Mouse (Mus musculus): ENCODE results near the gene Mllt3. TPM values are rescaled to one million over a fixed set of nuclear protein-coding genes. Genes with fewer than 3 reads are reported as not detected.
"Not testable (repeated sequence)": the region's sequence is repeated elsewhere in the genome, so short reads cannot be mapped to it uniquely, and the experiment has no call there.

The Mllt3 gene
- polyA plus RNA-seq, 1 experiment from 2014 or later: 27.5 TPM

DNA sequence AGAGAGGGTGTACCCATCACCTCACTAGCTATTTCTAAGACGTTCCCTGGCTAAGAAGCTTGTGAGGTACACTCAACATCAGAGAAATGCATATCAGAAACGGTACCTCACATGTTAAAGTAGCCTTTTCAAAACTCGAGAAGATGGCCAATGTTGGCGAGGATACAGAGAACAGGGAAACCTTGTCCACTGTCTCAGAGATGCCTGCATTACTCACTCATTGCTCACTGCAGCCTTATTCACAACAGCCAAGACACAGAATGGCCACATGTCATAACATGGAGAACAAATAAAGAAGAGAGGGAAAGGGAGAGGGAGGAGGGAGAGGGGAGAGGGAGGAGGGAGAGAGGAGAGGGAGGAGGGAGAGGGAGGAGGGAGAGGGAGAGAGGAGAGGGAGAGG is 47.9 kb downstream of the Mllt3 start:
- no peak for ATAC-seq (ENCODE audit: low FRiP score, low TSS enrichment)
- Histone ChIP-seq H3K4me2 (replicated peaks; ENCODE audit: low read depth, low read length) (no peak overlapping the region), H3K4me1 (ENCODE audit: insufficient read depth, low read length) (peaks cover 27% of the 10 kb centered on the region), H3K36me3 (ENCODE audit: insufficient read depth, low read length) (no peaks in the 10 kb centered on the region), H3K27ac (ENCODE audit: low read length) (peak overlapping the region; percentile 13; the same call in 1 of the 2 replicates), H3K4me3 (ENCODE audit: low read length) (no peak overlapping the region), H3K9me3 (ENCODE audit: low read length) (no peaks in the 10 kb centered on the region), H3K27me3 (ENCODE audit: insufficient read depth, low read length) (no peaks in the 10 kb centered on the region), H3K9ac (replicated peaks; ENCODE audit: low read length) (no peak overlapping the region)
- WGBS: 68% methylated on average over 4 of the region's 4 CpGs

- Histone ChIP-seq H3K36me3 (ENCODE audit: insufficient read depth, low read length) (no peaks in the 10 kb centered on the region), H3K4me1 (ENCODE audit: insufficient read depth, low read length) (peaks cover 27% of the 10 kb centered on the region), H3K4me3 (ENCODE audit: low read length) (no peak overlapping the region), H3K9ac (replicated peaks; ENCODE audit: low read length) (no peak overlapping the region), H3K4me2 (replicated peaks; ENCODE audit: low read depth, low read length) (no peak overlapping the region), H3K27ac (ENCODE audit: low read length) (peak overlapping the region; percentile 13; the same call in 1 of the 2 replicates), H3K9me3 (ENCODE audit: low read length) (no peaks in the 10 kb centered on the region), H3K27me3 (ENCODE audit: insufficient read depth, low read length) (no peaks in the 10 kb centered on the region)
- 30% methylated on average over 3 of the region's 3 CpGs for WGBS
- ATAC-seq (ENCODE audit: low FRiP score, low TSS enrichment): peak; percentile 77
These were observed 48.6 kb downstream of the Mllt3 start for GRCm38 (mm10) chr4:87984589-87984988.

DNA sequence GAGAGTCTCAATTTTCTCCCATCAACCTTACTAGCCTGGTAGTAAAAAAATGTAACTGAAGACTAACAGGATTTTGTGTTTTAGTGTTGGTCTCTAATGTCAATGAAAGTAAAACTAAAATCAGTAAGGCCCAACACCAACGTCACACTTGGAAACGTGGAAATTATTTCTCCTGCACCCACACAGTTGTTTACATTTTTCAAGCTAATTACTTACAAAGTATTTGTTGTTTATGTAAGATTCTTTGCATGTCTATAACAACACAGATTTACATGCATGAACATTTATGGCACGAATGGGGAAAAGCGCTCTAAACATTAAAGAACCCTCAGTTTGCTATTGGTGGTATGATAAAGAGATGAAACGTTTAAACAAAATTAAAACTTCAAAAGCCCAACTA is 49.1 kb downstream of the Mllt3 start:
- H3K4me1 ChIP-seq (ENCODE audit: insufficient read depth, low read length): peaks cover 27% of the 10 kb centered on the region
- H3K36me3 ChIP-seq (ENCODE audit: insufficient read depth, low read length): no peaks in the 10 kb centered on the region
- no peak for ATAC-seq (ENCODE audit: low FRiP score, low TSS enrichment)
- H3K27ac ChIP-seq (ENCODE audit: low read length): no peak overlapping the region
- no peaks in the 10 kb centered on the region for H3K9me3 ChIP-seq (ENCODE audit: low read length)
- H3K9ac ChIP-seq (replicated peaks; ENCODE audit: low read length): no peak overlapping the region
- H3K4me2 ChIP-seq (replicated peaks; ENCODE audit: low read depth, low read length): no peak overlapping the region
- H3K27me3 ChIP-seq (ENCODE audit: insufficient read depth, low read length): no peaks in the 10 kb centered on the region
- WGBS: 66% methylated on average over 5 of the region's 5 CpGs
- no peak overlapping the region for H3K4me3 ChIP-seq (ENCODE audit: low read length)

DNA sequence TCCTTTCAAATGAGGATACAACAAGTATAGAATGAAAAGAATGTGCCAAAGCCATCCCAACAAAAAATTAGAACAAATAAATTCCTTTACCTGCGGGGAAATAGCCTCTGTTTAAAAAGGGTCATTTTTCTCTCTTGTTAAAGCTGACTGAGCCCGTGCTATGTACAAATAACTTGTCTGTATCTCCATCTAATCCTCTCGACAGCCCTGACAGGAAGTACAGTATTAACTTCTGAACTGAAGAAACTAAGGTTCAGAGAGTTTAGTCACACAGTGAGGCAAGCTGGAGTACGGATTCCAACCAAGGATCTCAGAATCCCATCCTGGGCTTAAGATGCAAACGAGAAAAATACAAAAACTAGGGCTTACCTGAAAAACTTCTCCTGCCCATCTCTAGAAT is 50.6 kb downstream of the Mllt3 start:
- no peaks in the 10 kb centered on the region for H3K9me3 ChIP-seq (ENCODE audit: low read length)
- WGBS: 47% methylated on average over 5 of the region's 5 CpGs
- H3K4me2 ChIP-seq (replicated peaks; ENCODE audit: low read depth, low read length): no peak overlapping the region
- no peak overlapping the region for H3K27ac ChIP-seq (ENCODE audit: low read length)
- ATAC-seq (ENCODE audit: low FRiP score, low TSS enrichment): no peak
- no peaks in the 10 kb centered on the region for H3K27me3 ChIP-seq (ENCODE audit: insufficient read depth, low read length)
- no peaks in the 10 kb centered on the region for H3K36me3 ChIP-seq (ENCODE audit: insufficient read depth, low read length)
- no peak overlapping the region for H3K9ac ChIP-seq (replicated peaks; ENCODE audit: low read length)
- peaks cover 35% of the 10 kb centered on the region for H3K4me1 ChIP-seq (ENCODE audit: insufficient read depth, low read length)
- no peak overlapping the region for H3K4me3 ChIP-seq (ENCODE audit: low read length)

GRCm38 (mm10) chr4:87977820-87978448 is 55.2 kb downstream of the Mllt3 start:
- H3K4me1 ChIP-seq (ENCODE audit: insufficient read depth, low read length): peaks cover 19% of the 10 kb centered on the region
- H3K4me3 ChIP-seq (ENCODE audit: low read length): no peak overlapping the region
- H3K27me3 ChIP-seq (ENCODE audit: insufficient read depth, low read length): no peaks in the 10 kb centered on the region
- no peak overlapping the region for H3K27ac ChIP-seq (ENCODE audit: low read length)
- H3K4me2 ChIP-seq (replicated peaks; ENCODE audit: low read depth, low read length): no peak overlapping the region
- no peak overlapping the region for H3K9ac ChIP-seq (replicated peaks; ENCODE audit: low read length)
- no peak for ATAC-seq (ENCODE audit: low FRiP score, low TSS enrichment)
- H3K36me3 ChIP-seq (ENCODE audit: insufficient read depth, low read length): no peaks in the 10 kb centered on the region
- whole genome bisulfite sequencing: 29% methylated on average over 11 of the region's 11 CpGs
- H3K9me3 ChIP-seq (ENCODE audit: low read length): no peaks in the 10 kb centered on the region

GRCm38 (mm10) chr4:87965836-87966235 is 67.3 kb downstream of the Mllt3 start:
- H3K36me3 ChIP-seq (ENCODE audit: insufficient read depth, low read length): no peaks in the 10 kb centered on the region
- H3K27me3 ChIP-seq (ENCODE audit: insufficient read depth, low read length): no peaks in the 10 kb centered on the region
- no peak overlapping the region for H3K27ac ChIP-seq (ENCODE audit: low read length)
- H3K4me1 ChIP-seq (ENCODE audit: insufficient read depth, low read length): peaks cover 16% of the 10 kb centered on the region; the same call in 1 of the 2 replicates
- H3K4me3 ChIP-seq (ENCODE audit: low read length): no peak overlapping the region
- peak; percentile 46; the same call in 1 of the 2 replicates for ATAC-seq (ENCODE audit: low FRiP score, low TSS enrichment)
- H3K4me2 ChIP-seq (replicated peaks; ENCODE audit: low read depth, low read length): no peak overlapping the region
- no peaks in the 10 kb centered on the region for H3K9me3 ChIP-seq (ENCODE audit: low read length)
- WGBS: 41% methylated on average over 7 of the region's 7 CpGs
- no peak overlapping the region for H3K9ac ChIP-seq (replicated peaks; ENCODE audit: low read length)

DNA sequence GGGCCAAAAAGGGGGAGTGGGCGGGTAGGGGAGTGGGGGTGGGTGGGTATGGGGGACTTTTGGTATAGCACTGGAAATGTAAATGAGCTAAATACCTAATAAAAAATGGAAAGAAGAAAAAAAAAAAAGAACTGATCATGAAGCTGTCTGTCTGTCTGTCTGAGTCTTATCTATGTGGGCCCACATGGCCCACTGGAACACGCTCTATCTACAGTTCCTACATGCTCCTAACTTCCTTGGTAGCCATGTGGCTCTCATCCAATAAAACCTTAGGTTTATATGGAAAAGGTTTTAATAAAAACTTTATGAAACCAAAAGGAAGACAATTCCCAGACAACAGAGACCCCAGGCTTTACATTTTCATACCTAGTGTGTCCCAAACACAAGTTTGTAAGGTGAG is 68.3 kb downstream of the Mllt3 start:
- ATAC-seq (ENCODE audit: low FRiP score, low TSS enrichment); H3K4me3 ChIP-seq (ENCODE audit: low read length); H3K4me2 ChIP-seq (replicated peaks; ENCODE audit: low read depth, low read length); H3K27me3 ChIP-seq (ENCODE audit: insufficient read depth, low read length); H3K36me3 ChIP-seq (ENCODE audit: insufficient read depth, low read length); H3K9me3 ChIP-seq (ENCODE audit: low read length); H3K27ac ChIP-seq (ENCODE audit: low read length); H3K9ac ChIP-seq (replicated peaks; ENCODE audit: low read length): not testable (repeated sequence)
- H3K4me1 ChIP-seq (ENCODE audit: insufficient read depth, low read length): peaks cover 16% of the 10 kb centered on the region; the same call in 1 of the 2 replicates
- 97% methylated on average over 1 of the region's 2 CpGs for WGBS

DNA sequence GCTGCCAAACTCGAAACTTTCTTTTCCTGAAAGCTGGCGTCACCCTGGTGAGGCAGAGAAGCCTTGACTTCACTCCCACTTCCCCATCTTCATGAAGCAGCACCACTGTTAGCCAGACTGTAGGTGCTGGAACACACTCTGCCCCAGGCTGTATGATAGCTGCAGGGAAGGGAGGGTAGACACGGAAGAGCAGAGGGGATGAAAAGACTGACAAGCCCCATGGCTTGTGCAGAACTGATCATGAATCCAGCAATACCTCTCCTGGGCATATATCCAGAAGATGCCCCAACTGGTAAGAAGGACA is 69.4 kb downstream of the Mllt3 start:
- Histone ChIP-seq H3K4me3 (ENCODE audit: low read length) (no peak overlapping the region), H3K27ac (ENCODE audit: low read length) (0 out of 2 replicates have a peak overlapping the region, but pooled peaks have one; percentile 12), H3K27me3 (ENCODE audit: insufficient read depth, low read length) (no peaks in the 10 kb centered on the region), H3K4me2 (replicated peaks; ENCODE audit: low read depth, low read length) (no peak overlapping the region; the same call in 1 of the 2 replicates), H3K9me3 (ENCODE audit: low read length) (no peaks in the 10 kb centered on the region), H3K9ac (replicated peaks; ENCODE audit: low read length) (no peak overlapping the region), H3K36me3 (ENCODE audit: insufficient read depth, low read length) (no peaks in the 10 kb centered on the region), H3K4me1 (ENCODE audit: insufficient read depth, low read length) (peaks cover 16% of the 10 kb centered on the region; the same call in 1 of the 2 replicates)
- 67% methylated on average over 3 of the region's 3 CpGs for WGBS
- no peak for ATAC-seq (ENCODE audit: low FRiP score, low TSS enrichment)

DNA sequence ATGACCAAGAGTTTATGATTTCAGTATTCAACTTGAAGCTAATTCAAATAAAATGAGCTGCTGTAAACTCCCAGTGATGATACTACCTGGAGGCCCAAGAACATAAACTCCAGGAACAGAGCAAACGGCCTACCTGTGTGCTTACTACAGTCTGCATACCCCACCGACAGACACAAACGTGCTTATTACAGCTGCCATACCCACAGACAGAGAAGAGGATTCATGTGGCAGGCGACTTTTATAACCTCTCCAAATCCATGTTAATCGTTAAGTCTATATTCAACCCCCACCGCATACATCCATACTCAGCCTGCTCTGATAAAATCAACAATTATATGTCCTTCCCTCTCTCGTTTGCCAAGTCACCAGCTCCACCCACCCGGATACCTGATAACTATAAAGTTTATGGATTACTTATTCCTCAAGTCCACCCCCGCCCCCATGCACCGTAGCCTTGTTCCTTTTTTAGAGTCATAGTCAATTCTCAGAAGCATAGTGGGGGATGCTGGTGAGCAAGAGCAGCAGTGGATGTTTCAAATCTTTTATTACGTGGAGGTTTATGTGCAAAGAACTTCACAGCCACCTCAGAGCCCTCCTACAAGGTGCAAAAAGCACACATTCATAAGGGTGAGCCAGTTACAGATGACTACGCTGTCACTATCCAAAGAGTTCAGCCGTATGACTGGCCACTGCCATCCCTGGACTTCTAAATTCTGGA is 70.0 kb downstream of the Mllt3 start:
- no peaks in the 10 kb centered on the region for H3K27me3 ChIP-seq (ENCODE audit: insufficient read depth, low read length)
- no peaks in the 10 kb centered on the region for H3K36me3 ChIP-seq (ENCODE audit: insufficient read depth, low read length)
- H3K4me2 ChIP-seq (replicated peaks; ENCODE audit: low read depth, low read length): no peak overlapping the region; the same call in 1 of the 2 replicates
- 0 out of 2 replicates have a peak overlapping the region, but pooled peaks have one; percentile 25 for H3K27ac ChIP-seq (ENCODE audit: low read length)
- ATAC-seq (ENCODE audit: low FRiP score, low TSS enrichment): 0 out of 2 replicates have a peak, but pooled peaks have one; percentile 23
- 70% methylated on average over 13 of the region's 13 CpGs for WGBS
- H3K4me1 ChIP-seq (ENCODE audit: insufficient read depth, low read length): peaks cover 17% of the 10 kb centered on the region; the same call in 1 of the 2 replicates
- H3K9me3 ChIP-seq (ENCODE audit: low read length): no peaks in the 10 kb centered on the region
- no peak overlapping the region for H3K9ac ChIP-seq (replicated peaks; ENCODE audit: low read length)
- no peak overlapping the region for H3K4me3 ChIP-seq (ENCODE audit: low read length)

DNA sequence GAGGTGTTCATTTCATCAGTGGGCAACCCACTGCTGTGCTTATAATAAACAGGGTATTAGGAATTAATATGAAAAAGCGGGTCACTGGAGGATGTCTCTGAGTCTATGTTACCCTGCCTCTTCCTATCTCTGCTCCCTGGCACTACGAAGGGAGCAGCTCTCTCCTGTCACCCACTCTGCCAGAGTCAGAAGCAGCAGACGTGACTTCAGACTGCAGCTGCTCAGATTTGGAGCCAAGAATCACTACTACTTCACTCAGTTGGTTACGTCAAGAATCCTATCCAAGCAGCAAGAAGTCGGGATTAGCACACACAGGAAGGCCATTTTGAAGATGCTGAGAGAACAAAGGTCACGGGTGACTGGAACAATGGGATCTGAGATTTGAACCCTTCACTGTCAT is 71.3 kb downstream of the Mllt3 start:
- WGBS: 82% methylated on average over 6 of the region's 6 CpGs
- no peak overlapping the region for H3K9ac ChIP-seq (replicated peaks; ENCODE audit: low read length)
- H3K27ac ChIP-seq (ENCODE audit: low read length): no peak overlapping the region
- ATAC-seq (ENCODE audit: low FRiP score, low TSS enrichment): no peak
- no peak overlapping the region for H3K4me2 ChIP-seq (replicated peaks; ENCODE audit: low read depth, low read length)
- no peak overlapping the region for H3K4me3 ChIP-seq (ENCODE audit: low read length)
- H3K36me3 ChIP-seq (ENCODE audit: insufficient read depth, low read length): no peaks in the 10 kb centered on the region
- H3K9me3 ChIP-seq (ENCODE audit: low read length): no peaks in the 10 kb centered on the region
- H3K4me1 ChIP-seq (ENCODE audit: insufficient read depth, low read length): peaks cover 23% of the 10 kb centered on the region
- no peaks in the 10 kb centered on the region for H3K27me3 ChIP-seq (ENCODE audit: insufficient read depth, low read length)
